Mouse (Mus musculus) hindbrain, embryonic 14.5 days (tissue): ENCODE measurements around the gene Fam20c. TPM values are rescaled to one million over a fixed set of nuclear protein-coding genes. Genes with fewer than 3 reads are reported as not detected.
A peak's percentile ranks its signal among the peaks of the same experiment; 100 is the strongest.

Experiments used
- ATAC-seq: fragments of 200-750 bp; cut with Nextera tagmentation; 2 replicates; pipeline ENCODE4 v1.8.0; 2017; ENCODE audit warnings: moderate number of reproducible peaks, mild to moderate bottlenecking, moderate TSS enrichment, moderate library complexity; ENCODE audit not compliant: low FRiP score
- DNase-seq: peaks from one replicate; pipeline ENCODE4 v3.0.0-alpha.2; 2015; ENCODE audit warnings: low spot score
- H3K27ac ChIP-seq: fragments of 300-500 bp; sonication (generic); 2 replicates; pipeline ENCODE4 v1.5.1; 2014; ENCODE audit warnings: mild to moderate bottlenecking, moderate library complexity
- H3K27me3 ChIP-seq: fragments of 300-500 bp; sonication (generic); 2 replicates; pipeline ENCODE4 v1.6.1; 2014; ENCODE audit warnings: mild to moderate bottlenecking, low read length, mixed read lengths; ENCODE audit not compliant: control insufficient read depth, insufficient read depth
- H3K36me3 ChIP-seq: fragments of 300-500 bp; sonication (generic); replicated peaks from 2 replicates; pipeline ENCODE4 v1.6.1; 2014; ENCODE audit not compliant: control insufficient read depth, insufficient read depth
- H3K4me1 ChIP-seq: fragments of 300-500 bp; sonication (generic); replicated peaks from 2 replicates; pipeline ENCODE4 v1.6.1; 2014; ENCODE audit warnings: antibody characterized with exemption, low read length, mixed read lengths; ENCODE audit not compliant: control insufficient read depth, insufficient read depth
- H3K4me2 ChIP-seq: fragments of 300-500 bp; sonication (generic); replicated peaks from 2 replicates; pipeline ENCODE4 v1.6.1; 2014; ENCODE audit warnings: mild to moderate bottlenecking, moderate library complexity
- H3K4me3 ChIP-seq: fragments of 300-500 bp; sonication (generic); replicated peaks from 2 replicates; pipeline ENCODE4 v1.5.1; 2014; ENCODE audit warnings: mild to moderate bottlenecking, low read length
- H3K9ac ChIP-seq: fragments of 300-500 bp; sonication (generic); 2 replicates; pipeline ENCODE4 v1.6.1; 2014
- H3K9me3 ChIP-seq: fragments of 300-500 bp; sonication (generic); 2 replicates; pipeline ENCODE4 v1.6.1; 2016; ENCODE audit warnings: low read length; ENCODE audit not compliant: control insufficient read depth
- WGBS: fragments of 180-500 bp; shearing (Covaris S2); extraction: QIAGEN DNeasy Blood & Tissue Kit; methylation state at CpG from one replicate; pipeline ENCODE4 v1.1.7; 2014; 5-methylcytosine and 5-hydroxymethylcytosine counted together
- polyA plus RNA-seq: library from polyadenylated mRNA; unstranded; fragments of >200 nt; fragmentation: Nextera tagmentation; extraction: Ambion mirVana; gene quantifications from 2 replicates; pipeline ENCODE4 v1.2.1, GENCODE M21; 2014

Gene Fam20c
- polyA plus RNA-seq, 1 experiment from 2014 or later, result 63.5 TPM

GRCm38 (mm10) chr5:138851296-138851780, 97.0 kb downstream of the Fam20c start:
- no peak for DNase-seq
- no peaks in the 10 kb centered on the region for H3K4me1 ChIP-seq
- no peak overlapping the region for H3K4me2 ChIP-seq
- H3K27ac ChIP-seq, result no peak overlapping the region
- ATAC-seq, result no peak
- no peaks in the 10 kb centered on the region for H3K9me3 ChIP-seq
- WGBS, result 92% methylated on average over 5 of the region's 5 CpGs
- no peak overlapping the region for H3K9ac ChIP-seq
- H3K27me3 ChIP-seq, result no peaks in the 10 kb centered on the region
- H3K36me3 ChIP-seq, result no peaks in the 10 kb centered on the region
- H3K4me3 ChIP-seq, result no peak overlapping the region

- Histone ChIP-seq H3K4me2 (no peak overlapping the region), H3K9ac (no peak overlapping the region), H3K9me3 (no peaks in the 10 kb centered on the region), H3K36me3 (no peaks in the 10 kb centered on the region), H3K27me3 (no peaks in the 10 kb centered on the region), H3K4me1 (no peaks in the 10 kb centered on the region), H3K27ac (no peak overlapping the region), H3K4me3 (no peak overlapping the region)
- no peak for ATAC-seq
- DNase-seq, result no peak
- WGBS, result 67% methylated on average over 4 of the region's 4 CpGs
Observed at GRCm38 (mm10) chr5:138852151-138852550, 97.8 kb downstream of the Fam20c start.

- no peak for ATAC-seq
- Histone ChIP-seq H3K27ac (no peak overlapping the region), H3K9me3 (no peaks in the 10 kb centered on the region), H3K4me1 (no peaks in the 10 kb centered on the region), H3K36me3 (no peaks in the 10 kb centered on the region), H3K4me3 (no peak overlapping the region), H3K9ac (no peak overlapping the region), H3K4me2 (no peak overlapping the region), H3K27me3 (no peaks in the 10 kb centered on the region)
- DNase-seq, result no peak
- 76% methylated on average over 2 of the region's 2 CpGs for WGBS
Observed at GRCm38 (mm10) chr5:138853349-138853748, 99.0 kb downstream of the Fam20c start.

GRCm38 (mm10) chr5:138857010-138857617, 102.8 kb downstream of the Fam20c start:
- H3K4me3 ChIP-seq, result no peak overlapping the region
- H3K9ac ChIP-seq, result no peak overlapping the region
- H3K4me2 ChIP-seq, result no peak overlapping the region
- 27% methylated on average over 9 of the region's 9 CpGs for WGBS
- no peak overlapping the region for H3K27ac ChIP-seq
- no peaks in the 10 kb centered on the region for H3K27me3 ChIP-seq
- no peaks in the 10 kb centered on the region for H3K9me3 ChIP-seq
- no peaks in the 10 kb centered on the region for H3K4me1 ChIP-seq
- ATAC-seq (peak; percentile 46; the same call in 1 of the 2 replicates), DNase-seq (peak; percentile 82)
- no peaks in the 10 kb centered on the region for H3K36me3 ChIP-seq

- ATAC-seq, result no peak
- H3K4me2 ChIP-seq, result no peak overlapping the region
- no peaks in the 10 kb centered on the region for H3K27me3 ChIP-seq
- no peaks in the 10 kb centered on the region for H3K9me3 ChIP-seq
- H3K4me1 ChIP-seq, result no peaks in the 10 kb centered on the region
- WGBS, result 63% methylated on average over 13 of the region's 13 CpGs
- no peak for DNase-seq
- H3K4me3 ChIP-seq, result no peak overlapping the region
- H3K27ac ChIP-seq, result no peak overlapping the region
- H3K9ac ChIP-seq, result no peak overlapping the region
- H3K36me3 ChIP-seq, result no peaks in the 10 kb centered on the region
Observed at GRCm38 (mm10) chr5:138857811-138858251, 103.5 kb downstream of the Fam20c start.

Other genes starting within 250 kb of the Fam20c start
- not detected in 2 replicates for gene 1700123K08Rik, start 189.8 kb upstream of the Fam20c start, polyA plus RNA-seq
- gene Zfp68, start 134.8 kb upstream of the Fam20c start, polyA plus RNA-seq, result 83.0 and 91.1 TPM in 2 replicates
- gene A430033K04Rik, start 131.7 kb upstream of the Fam20c start, polyA plus RNA-seq, result 20.0 and 20.7 TPM in 2 replicates
- 1.3 TPM in 1 of 2 replicates, not detected in the other for gene Gm5294, start 65.6 kb downstream of the Fam20c start, polyA plus RNA-seq
- gene Pdgfa, start 242.9 kb downstream of the Fam20c start, polyA plus RNA-seq, result 24.7 and 30.1 TPM in 2 replicates